11 mouse cellular contexts compared by ENCODE assay signal in genomic region chr7:44441180-44441579, GRCm38 (mm10). TPM values are rescaled to one million over a fixed set of nuclear protein-coding genes. Genes with fewer than 3 reads are reported as not detected.
DNase-seq lines count a peak whose midpoint lies in the region; ATAC-seq and TF ChIP-seq lines count a peak whose summit lies in the region.
"Had no signal": no experiment of that assay in that cellular context is flagged by ENCODE, and none has a peak within 500 bp of the region (broad histone marks: within the 10 kb centered on the region; RNA-seq: fewer than 3 reads in every experiment).

No protein-coding gene starts in this region.

- intact Hi-C loops in gastrocnemius, adult 2 months (cut with DNase I): no loop called here

- H3K4me2 ChIP-seq in limb, embryonic 12.5 days: peak overlapping the region; percentile 55
- peak overlapping the region; percentile 96 for H3K4me2 ChIP-seq in neural tube, embryonic 15.5 days

- ATAC-seq in limb, embryonic 12.5 days (ENCODE audit: insufficient number of reproducible peaks, insufficient read depth, low FRiP score, low TSS enrichment, low read depth): no peak
- no peak; the same call in 1 of the 2 replicates for ATAC-seq in neural tube, embryonic 15.5 days (ENCODE audit: low FRiP score)
- ATAC-seq: inflammation-experienced regulatory T-cells, adult 6 months had no signal

- H3K27ac ChIP-seq in limb, embryonic 12.5 days: no peak overlapping the region
- peak overlapping the region; percentile 98 for H3K27ac ChIP-seq in neural tube, embryonic 15.5 days (replicated peaks)
- H3K27ac ChIP-seq in gastrocnemius, adult 2 months: no peak overlapping the region
- H3K27ac ChIP-seq: liver, embryonic 14.5 days had no signal

- H3K27me3 ChIP-seq in limb, embryonic 12.5 days: peaks cover 98% of the 10 kb centered on the region
- H3K27me3 ChIP-seq in neural tube, embryonic 15.5 days (replicated peaks): no peaks in the 10 kb centered on the region

- H3K9ac ChIP-seq in limb, embryonic 12.5 days (replicated peaks): no peak overlapping the region
- peak overlapping the region; percentile 97 for H3K9ac ChIP-seq in neural tube, embryonic 15.5 days (replicated peaks)
- H3K9ac ChIP-seq: liver, embryonic 14.5 days had no signal

- 25% methylated on average over 1 of the region's 1 CpGs for WGBS in limb, embryonic 12.5 days
- WGBS in neural tube, embryonic 15.5 days: 0% methylated on average over 1 of the region's 1 CpGs

- no peak for TF ChIP-seq CTCF in gastrocnemius, adult 2 months (IDR thresholded peaks at IDR 0.05)

- H3K36me3 ChIP-seq in limb, embryonic 12.5 days: no peaks in the 10 kb centered on the region
- H3K36me3 ChIP-seq in neural tube, embryonic 15.5 days: peaks cover 9% of the 10 kb centered on the region

- no peaks in the 10 kb centered on the region for H3K9me3 ChIP-seq in limb, embryonic 12.5 days
- no peaks in the 10 kb centered on the region for H3K9me3 ChIP-seq in neural tube, embryonic 15.5 days (replicated peaks)

- H3K4me3 ChIP-seq in limb, embryonic 12.5 days (replicated peaks): 0 out of 2 replicates have a peak overlapping the region, but pooled peaks have one; percentile 34
- peak overlapping the region; percentile 70 for H3K4me3 ChIP-seq in neural tube, embryonic 15.5 days (replicated peaks)
- H3K4me3 ChIP-seq in gastrocnemius, adult 2 months: no peak overlapping the region

- H3K4me1 ChIP-seq in limb, embryonic 12.5 days (replicated peaks): peaks cover 29% of the 10 kb centered on the region
- H3K4me1 ChIP-seq in neural tube, embryonic 15.5 days: peaks cover 51% of the 10 kb centered on the region

- peak; percentile 65 to 70 for DNase-seq in cerebellum, postnatal 10 days
- no peak for DNase-seq in cerebellum, postnatal 36 days
- DNase-seq in retina, embryonic 14.5 days (ENCODE audit: low spot score): peak; percentile 22
- no peak for DNase-seq in retina, postnatal 1 day
- no peak for DNase-seq in gastrocnemius, adult 2 months
- no peak for DNase-seq in lung, postnatal 4 days
- DNase-seq: adrenal gland, postnatal 36 days had no signal

RNA-seq across cellular contexts. Expression of gene Lrrc4b, which starts 12.4 kb away (rescaled TPM):
- polyA plus RNA-seq in limb, embryonic 12.5 days (2016; fragmentation: Nextera tagmentation; extraction: Ambion mirVana): 0.86 and 0.98 TPM in 2 replicates
- polyA plus RNA-seq in neural tube, embryonic 15.5 days (2015; fragmentation: Nextera tagmentation; extraction: Ambion mirVana): 11.0 and 14.9 TPM in 2 replicates
- total RNA-seq in gastrocnemius, adult 2 months (2021): not detected
- polyA plus RNA-seq: inflammation-experienced regulatory T-cells, adult 6 months had no signal

RNA-seq across cellular contexts. Expression of gene Aspdh, which starts 24.0 kb away (rescaled TPM):
- polyA plus RNA-seq in limb, embryonic 12.5 days (2016; fragmentation: Nextera tagmentation; extraction: Ambion mirVana): 0.56 TPM in 1 of 2 replicates, not detected in the other
- polyA plus RNA-seq in neural tube, embryonic 15.5 days (2015; fragmentation: Nextera tagmentation; extraction: Ambion mirVana): 2.2 and 4.2 TPM in 2 replicates
- total RNA-seq in gastrocnemius, adult 2 months (2021): not detected
- polyA plus RNA-seq: inflammation-experienced regulatory T-cells, adult 6 months had no signal

RNA-seq across cellular contexts. Expression of gene Josd2, which starts 26.6 kb away (rescaled TPM):
- 72.9 and 76.5 TPM in 2 replicates for polyA plus RNA-seq in limb, embryonic 12.5 days (2016; fragmentation: Nextera tagmentation; extraction: Ambion mirVana)
- 45.2 and 51.0 TPM in 2 replicates for polyA plus RNA-seq in neural tube, embryonic 15.5 days (2015; fragmentation: Nextera tagmentation; extraction: Ambion mirVana)
- total RNA-seq in gastrocnemius, adult 2 months (2021): 10 to 100 TPM; 51.0 to 57.0 TPM

RNA-seq across cellular contexts. Expression of gene Emc10, which starts 55.1 kb away (rescaled TPM):
- 93.6 and 111 TPM in 2 replicates for polyA plus RNA-seq in limb, embryonic 12.5 days (2016; fragmentation: Nextera tagmentation; extraction: Ambion mirVana)
- 144 and 157 TPM in 2 replicates for polyA plus RNA-seq in neural tube, embryonic 15.5 days (2015; fragmentation: Nextera tagmentation; extraction: Ambion mirVana)
- total RNA-seq in gastrocnemius, adult 2 months (2021): 10 to 100 TPM; 43.6 to 52.2 TPM

RNA-seq across cellular contexts. Expression of gene Fam71e1, which starts 55.2 kb away (rescaled TPM):
- polyA plus RNA-seq in limb, embryonic 12.5 days (2016; fragmentation: Nextera tagmentation; extraction: Ambion mirVana): 19.0 and 27.5 TPM in 2 replicates
- polyA plus RNA-seq in neural tube, embryonic 15.5 days (2015; fragmentation: Nextera tagmentation; extraction: Ambion mirVana): 22.6 and 23.2 TPM in 2 replicates
- 1 to 10 TPM; 2.4 to 5.5 TPM for total RNA-seq in gastrocnemius, adult 2 months (2021)

Comparison
In these comparisons a context has a peak if more than half of its experiments do, and no peak if none do; other contexts are left out.
1. DNase-seq: peak in cerebellum, postnatal 10 days (2 of 2) and retina, embryonic 14.5 days (single experiment); none in cerebellum, postnatal 36 days (0 of 2), retina, postnatal 1 day (single experiment), gastrocnemius, adult 2 months (single experiment) and lung, postnatal 4 days (0 of 2).